Mouse (Mus musculus): ENCODE data around the gene Rgs8.

The Rgs8 gene

DNA sequence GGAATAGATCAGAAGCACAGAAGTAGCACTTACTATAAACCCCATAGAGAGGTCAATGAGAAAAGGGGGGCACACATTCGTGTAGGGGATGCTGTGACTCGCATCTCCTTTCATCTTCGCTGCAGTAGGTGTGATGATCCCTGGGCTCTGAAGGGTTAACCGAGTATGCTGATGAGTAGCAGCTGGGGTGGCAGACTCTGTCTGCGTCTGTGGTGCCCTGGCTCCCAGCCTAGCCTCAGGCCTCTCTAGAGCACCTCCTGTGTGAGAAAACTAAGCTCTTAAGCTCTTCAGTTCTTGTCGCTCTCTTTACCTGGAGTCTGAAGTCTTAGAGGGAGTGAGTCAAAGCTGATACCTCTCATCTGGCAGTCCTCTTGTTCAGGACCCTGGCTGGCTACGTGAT lies 51.3 kb downstream of the Rgs8 start:
- DNase-seq (ENCODE audit: low spot score in 2 of 2), result no peak

GRCm38 (mm10) chr1:153704996-153705395 lies 52.2 kb downstream of the Rgs8 start:
- no peak for DNase-seq (ENCODE audit: low spot score in 2 of 2)

DNA sequence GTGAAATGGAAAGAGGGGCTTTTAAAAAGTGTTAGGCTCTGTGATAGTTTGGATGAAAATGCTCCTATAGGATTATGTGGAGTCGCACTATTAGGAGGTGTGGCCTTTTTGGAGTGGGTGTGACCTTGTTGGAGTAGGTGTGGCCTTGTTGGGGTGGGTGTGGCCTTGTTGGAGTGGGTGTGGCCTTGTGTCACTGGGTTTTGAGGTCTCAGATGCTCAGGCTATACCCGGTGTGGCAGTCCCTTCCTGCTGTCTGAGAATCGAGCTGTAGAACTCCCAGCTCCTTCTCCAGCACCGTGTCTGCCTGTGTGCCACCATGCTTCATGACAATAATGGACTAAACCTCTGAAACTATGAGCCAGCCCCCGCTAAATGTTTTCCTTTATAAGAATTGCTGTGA lies 55.8 kb downstream of the Rgs8 start:
- no peak for DNase-seq (ENCODE audit: low spot score in 2 of 2)

- no peak for DNase-seq (ENCODE audit: low spot score in 2 of 2)
These were observed 56.6 kb downstream of the Rgs8 start for GRCm38 (mm10) chr1:153709451-153709850.

- DNase-seq (ENCODE audit: low spot score in 2 of 2), result no peak
These were observed 58.9 kb downstream of the Rgs8 start for GRCm38 (mm10) chr1:153711544-153712262.

- DNase-seq (ENCODE audit: low spot score in 2 of 2), result no peak
These were observed 59.8 kb downstream of the Rgs8 start for GRCm38 (mm10) chr1:153712633-153713032.

DNA sequence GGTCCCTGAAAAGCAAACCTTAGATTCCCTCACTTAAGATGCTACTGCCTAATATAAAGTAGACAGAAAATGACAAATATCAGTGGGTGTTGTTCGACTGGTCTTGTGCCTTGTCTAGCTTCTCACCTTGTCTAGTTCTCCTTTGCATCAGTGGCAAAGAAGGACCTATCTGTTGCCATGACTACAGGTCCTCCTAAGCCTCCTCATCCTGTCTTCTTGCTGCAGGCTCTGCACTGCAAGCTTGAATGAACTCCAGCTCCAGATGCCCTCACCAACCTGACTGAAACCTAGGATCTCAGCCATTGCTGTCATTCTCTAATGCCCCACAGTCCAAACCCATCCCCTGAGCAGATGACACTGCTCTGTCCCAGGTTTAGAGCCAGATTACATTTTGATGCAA lies 65.2 kb downstream of the Rgs8 start:
- no peak for DNase-seq (ENCODE audit: low spot score in 2 of 2)

DNA sequence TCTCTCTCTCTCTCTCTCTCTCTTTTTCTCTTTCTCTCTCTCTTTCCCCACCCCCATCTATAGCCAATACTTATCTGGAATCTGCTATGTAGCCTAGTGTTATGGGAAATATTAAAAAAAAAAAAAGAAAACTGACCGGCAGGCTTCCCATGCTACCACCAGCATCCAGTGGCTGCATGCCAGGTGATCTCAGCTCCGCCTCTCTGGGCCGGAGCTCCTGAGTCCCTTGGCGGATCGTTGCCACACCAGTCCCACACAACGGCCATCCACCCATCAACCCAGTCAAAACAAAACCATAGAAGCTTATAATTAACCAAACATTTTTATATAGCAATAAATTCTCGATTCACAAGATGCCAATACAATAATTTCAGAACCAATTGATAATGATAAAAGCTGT lies 68.1 kb downstream of the Rgs8 start:
- no peak for DNase-seq (ENCODE audit: low spot score in 2 of 2)

GRCm38 (mm10) chr1:153721565-153722310 lies 68.9 kb downstream of the Rgs8 start:
- no peak for DNase-seq (ENCODE audit: low spot score in 2 of 2)

GRCm38 (mm10) chr1:153723426-153723825 lies 70.6 kb downstream of the Rgs8 start:
- DNase-seq (ENCODE audit: low spot score in 2 of 2), result no peak

DNA sequence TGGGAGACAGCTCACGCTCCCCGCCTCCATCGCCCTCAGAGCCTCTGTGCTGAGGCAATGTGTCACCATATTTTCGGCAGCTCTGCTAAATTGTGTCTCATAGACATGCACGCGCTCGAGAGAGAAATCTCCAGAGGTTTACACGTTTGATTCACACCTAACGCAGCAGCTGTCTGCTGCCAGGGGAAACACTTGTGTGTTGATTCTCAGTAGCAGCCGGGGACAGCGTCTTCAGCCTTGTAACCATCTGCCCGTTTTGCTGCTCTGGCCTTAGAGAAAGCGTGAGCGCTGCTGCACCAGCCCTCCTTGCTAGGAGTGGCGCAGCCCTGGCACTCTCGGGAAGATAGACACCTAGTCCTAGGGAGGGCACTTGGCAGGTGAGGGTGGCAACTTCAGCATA lies 73.8 kb downstream of the Rgs8 start:
- DNase-seq (ENCODE audit: low spot score in 2 of 2), result no peak

DNA sequence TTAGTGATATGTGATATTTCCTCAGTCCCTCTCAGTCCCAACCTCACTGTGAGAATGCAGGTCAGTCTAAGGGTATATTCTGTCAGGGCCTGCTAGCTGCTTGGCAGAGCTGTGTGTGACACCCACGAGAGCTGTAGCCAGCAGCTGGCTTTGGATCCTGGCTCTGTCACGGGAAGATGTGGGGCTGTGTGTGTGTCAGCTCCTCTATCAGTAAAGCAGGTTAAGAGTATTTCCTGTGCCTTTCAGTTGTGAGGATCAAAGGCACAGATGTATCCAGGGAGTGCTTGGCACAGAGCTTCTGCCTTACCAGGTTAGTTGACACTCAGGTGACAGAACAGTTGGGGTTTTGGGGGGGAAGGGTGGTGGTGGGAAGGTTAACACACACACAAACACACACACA lies 77.0 kb downstream of the Rgs8 start:
- no peak for DNase-seq (ENCODE audit: low spot score in 2 of 2)

DNA sequence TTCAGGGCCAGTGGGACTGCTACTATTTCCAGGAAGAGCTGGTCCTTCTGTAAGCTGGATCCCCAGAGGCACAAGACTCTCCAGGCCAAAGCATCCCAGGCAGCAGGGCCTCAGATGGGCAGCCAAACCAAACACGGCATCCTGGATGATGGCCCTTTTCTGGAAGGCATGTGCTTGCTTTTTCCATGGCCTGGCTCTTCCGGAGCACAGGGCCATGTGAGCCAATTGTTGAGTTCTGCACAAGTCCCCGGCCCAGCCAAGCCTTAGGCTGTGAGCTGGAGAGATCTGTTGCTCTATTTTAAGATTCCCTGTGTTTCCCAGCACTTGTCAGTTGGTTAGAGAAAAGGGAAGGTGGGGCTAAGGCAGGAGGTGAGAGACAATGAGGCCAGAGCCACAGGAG lies 77.8 kb downstream of the Rgs8 start:
- no peak for DNase-seq (ENCODE audit: low spot score in 2 of 2)

GRCm38 (mm10) chr1:153733181-153733580 lies 80.4 kb downstream of the Rgs8 start:
- DNase-seq (ENCODE audit: low spot score in 2 of 2), result no peak

GRCm38 (mm10) chr1:153734866-153735265 lies 82.0 kb downstream of the Rgs8 start:
- DNase-seq (ENCODE audit: low spot score in 2 of 2), result no peak

GRCm38 (mm10) chr1:153736096-153736495 lies 83.3 kb downstream of the Rgs8 start:
- DNase-seq (ENCODE audit: low spot score in 2 of 2), result no peak

DNA sequence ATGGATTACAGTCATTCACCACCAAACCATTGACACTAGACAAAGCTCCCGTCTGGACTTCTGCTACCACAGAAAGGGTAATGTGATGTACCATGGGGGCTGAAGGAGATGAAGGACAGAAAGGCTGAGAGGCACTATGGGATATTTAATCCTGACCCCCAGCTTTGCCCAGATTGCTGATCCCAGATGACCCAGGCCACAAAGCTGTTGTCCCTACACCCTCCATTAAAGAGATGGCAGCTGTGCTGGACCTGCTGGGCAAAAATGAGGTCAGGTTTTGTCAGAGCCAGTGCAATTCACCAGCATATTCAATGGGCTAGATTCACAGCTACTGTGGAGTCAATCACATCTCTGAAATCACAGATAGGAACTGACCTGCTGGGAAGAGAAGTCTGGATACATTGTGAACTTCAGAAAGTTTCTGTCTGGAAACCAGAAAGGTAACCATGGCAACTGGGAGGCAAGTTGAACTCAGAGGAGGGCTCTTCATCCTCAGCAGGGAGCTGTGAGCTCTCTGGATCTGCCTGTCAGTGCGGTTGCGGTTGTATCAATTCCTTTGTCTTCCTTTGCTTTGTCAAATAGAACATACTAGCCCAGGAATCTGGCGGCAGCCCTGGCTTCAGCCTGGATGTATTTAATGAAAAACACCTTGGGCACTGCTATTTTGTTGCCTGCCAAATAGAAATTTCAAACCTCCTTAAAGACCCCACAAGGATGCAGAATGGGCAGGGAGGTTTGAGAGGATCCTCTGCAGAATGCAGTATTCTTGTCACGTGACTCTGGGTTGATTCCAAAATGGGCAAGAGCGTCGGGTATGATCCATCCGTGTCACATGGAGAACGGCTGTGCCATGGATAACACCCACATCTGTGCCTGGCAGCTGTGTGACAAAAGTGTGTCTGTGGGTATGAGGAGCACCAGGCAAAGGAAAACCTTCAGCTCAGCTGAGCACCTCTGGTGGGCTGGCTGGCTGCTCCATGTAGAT lies 84.6 kb downstream of the Rgs8 start:
- DNase-seq (ENCODE audit: low spot score in 2 of 2), result no peak

DNA sequence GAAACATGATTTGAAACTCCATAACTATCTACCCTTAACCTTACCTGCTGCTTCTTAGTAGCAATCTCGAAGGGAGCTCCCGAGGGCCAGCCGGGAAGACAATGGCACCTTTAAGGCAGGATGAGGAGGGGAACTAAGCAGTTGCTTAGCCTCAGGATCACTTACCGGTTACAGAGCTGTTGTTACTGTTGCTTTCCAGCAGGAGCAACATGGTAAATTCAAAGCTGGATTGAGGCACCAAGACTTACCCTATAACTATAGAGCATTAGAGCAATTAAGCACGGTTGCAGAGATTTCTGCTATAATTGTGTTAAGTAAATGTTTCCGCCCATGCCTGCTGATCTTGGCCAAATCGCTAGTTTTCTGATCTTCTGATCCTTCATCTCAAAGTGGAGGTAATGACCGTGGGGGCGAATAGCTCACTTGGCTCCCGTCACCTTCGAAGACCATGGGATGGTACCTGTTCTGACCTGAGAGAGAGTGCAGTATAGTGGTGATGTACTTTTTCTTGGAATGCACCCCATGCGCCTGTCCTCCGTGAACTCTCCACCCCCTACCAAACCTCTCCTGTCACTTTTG lies 86.7 kb downstream of the Rgs8 start:
- DNase-seq (ENCODE audit: low spot score in 2 of 2), result no peak

GRCm38 (mm10) chr1:153740145-153740544 lies 87.3 kb downstream of the Rgs8 start, which contains the start of gene Rgs16:
Rgs16 (plus strand) TSS chr1:153740349.
- DNase-seq (ENCODE audit: low spot score in 2 of 2), result no peak

DNA sequence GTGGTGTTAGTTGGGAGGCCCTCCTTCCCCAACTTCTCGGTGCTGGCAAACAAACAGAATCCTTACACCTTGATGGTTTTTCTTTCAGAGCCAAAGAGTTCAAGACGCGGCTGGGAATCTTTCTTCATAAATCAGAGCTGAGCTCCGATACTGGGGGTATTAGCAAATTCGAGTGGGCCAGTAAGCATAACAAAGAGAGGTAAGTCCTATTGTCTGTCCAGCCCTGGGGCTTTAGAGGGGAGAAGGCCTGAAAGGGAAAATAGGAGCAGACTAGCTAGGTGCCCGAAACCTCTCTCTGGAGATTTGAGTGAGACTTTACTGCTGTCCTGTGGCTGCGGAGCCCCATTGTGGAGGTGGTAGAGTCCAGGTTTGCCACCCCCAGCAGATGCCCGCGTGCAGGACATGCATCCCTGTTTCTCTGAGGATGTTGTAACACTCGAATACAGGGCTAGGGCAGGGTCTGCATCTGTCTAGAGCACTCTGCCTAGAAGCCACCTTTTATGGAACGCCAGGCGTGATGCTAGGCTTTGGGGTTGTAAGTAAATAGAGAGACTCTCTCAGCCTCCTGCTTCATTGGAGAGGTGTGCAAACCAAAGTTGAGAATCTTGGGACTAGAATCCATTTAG lies 88.1 kb downstream of the Rgs8 start:
- no peak for DNase-seq (ENCODE audit: low spot score in 2 of 2)

- DNase-seq (ENCODE audit: low spot score in 2 of 2), result no peak
These were observed 88.9 kb downstream of the Rgs8 start for GRCm38 (mm10) chr1:153741551-153742316.
